Mouse (Mus musculus) heart, embryonic 14.5 days (tissue): Measurements from ENCODE around the gene Ctcf. TPM values are rescaled to one million over a fixed set of nuclear protein-coding genes. Genes with fewer than 3 reads are reported as not detected.

ENCODE experiments used
- ATAC-seq: fragments of 200-750 bp; cut with Nextera tagmentation; 2 replicates; pipeline ENCODE4 v1.8.0; 2017; ENCODE audit warnings: low read depth, moderate TSS enrichment; ENCODE audit not compliant: insufficient number of reproducible peaks, insufficient read depth, low FRiP score
- H3K27ac ChIP-seq, 2 experiments: fragments of 200-500 bp in 1 of 2; fragments of 300-500 bp in 1 of 2; sonication (generic) in 1 of 2; replicated peaks in 1 of 2; 2 replicates each; pipeline ENCODE4 v1.5.1; 2012 to 2014; ENCODE audit warnings: low read depth in 2 of 2, low read length in 2 of 2, control low read depth in 1 of 2, mild to moderate bottlenecking in 1 of 2, mixed read lengths in 1 of 2; ENCODE audit not compliant: control insufficient read depth in 1 of 2, insufficient read depth in 1 of 2
- H3K27me3 ChIP-seq: fragments of 300-500 bp; sonication (generic); 2 replicates; pipeline ENCODE4 v1.6.1; 2014; ENCODE audit warnings: mild to moderate bottlenecking, low read length, control low read depth; ENCODE audit not compliant: control insufficient read depth, insufficient read depth
- H3K36me3 ChIP-seq: fragments of 300-500 bp; sonication (generic); 2 replicates; pipeline ENCODE4 v1.6.1; 2014; ENCODE audit warnings: mild to moderate bottlenecking, control low read depth, low read length, mixed read lengths; ENCODE audit not compliant: control insufficient read depth, insufficient read depth
- H3K4me1 ChIP-seq, 2 experiments: fragments of 200-500 bp in 1 of 2; fragments of 300-500 bp in 1 of 2; sonication (generic) in 1 of 2; 2 replicates each; pipeline ENCODE4 v1.6.1; 2012 to 2014; ENCODE audit warnings: low read length in 2 of 2, control low read depth in 1 of 2, mixed read lengths in 1 of 2; ENCODE audit not compliant: control insufficient read depth in 2 of 2, insufficient read depth in 2 of 2
- H3K4me2 ChIP-seq: fragments of 300-500 bp; sonication (generic); 2 replicates; pipeline ENCODE4 v1.6.1; 2014; ENCODE audit warnings: mild to moderate bottlenecking, low read length
- H3K4me3 ChIP-seq, 2 experiments: fragments of 200-500 bp in 1 of 2; fragments of 300-500 bp in 1 of 2; sonication (generic) in 1 of 2; 2 replicates each; pipeline ENCODE4 v1.5.1; 2012 to 2014; ENCODE audit warnings: low read length in 2 of 2, mild to moderate bottlenecking in 2 of 2, control low read depth in 1 of 2, low read depth in 1 of 2, moderate library complexity in 1 of 2; ENCODE audit not compliant: control insufficient read depth in 1 of 2, insufficient read depth in 1 of 2
- H3K9ac ChIP-seq: fragments of 300-500 bp; sonication (generic); 2 replicates; pipeline ENCODE4 v1.6.1; 2014; ENCODE audit warnings: mild to moderate bottlenecking, low read length
- H3K9me3 ChIP-seq: fragments of 300-500 bp; sonication (generic); 2 replicates; pipeline ENCODE4 v1.6.1; 2016; ENCODE audit warnings: low read length, control low read depth; ENCODE audit not compliant: control insufficient read depth
- WGBS: fragments of 180-500 bp; shearing (Covaris S2); extraction: QIAGEN DNeasy Blood & Tissue Kit; methylation state at CpG from one replicate; pipeline ENCODE4 v1.1.7; 2014; 5-methylcytosine and 5-hydroxymethylcytosine counted together
- microRNA counts: library from miRNA; unstranded; fragments of <30 nt; microRNA quantifications from one replicate; lab custom pipeline; 2016
- microRNA-seq: library from miRNA; unstranded; fragments of <30 nt; microRNA quantifications from one replicate; pipeline ENCODE4, GENCODE M21; 2016
- polyA plus RNA-seq: library from polyadenylated mRNA; unstranded; fragments of >200 nt; fragmentation: Nextera tagmentation; extraction: Ambion mirVana; gene quantifications from 2 replicates; pipeline ENCODE4 v1.2.1, GENCODE M21; 2014

Ctcf gene
- polyA plus RNA-seq, 1 experiment from 2014 or later, result 62.5 TPM

DNA sequence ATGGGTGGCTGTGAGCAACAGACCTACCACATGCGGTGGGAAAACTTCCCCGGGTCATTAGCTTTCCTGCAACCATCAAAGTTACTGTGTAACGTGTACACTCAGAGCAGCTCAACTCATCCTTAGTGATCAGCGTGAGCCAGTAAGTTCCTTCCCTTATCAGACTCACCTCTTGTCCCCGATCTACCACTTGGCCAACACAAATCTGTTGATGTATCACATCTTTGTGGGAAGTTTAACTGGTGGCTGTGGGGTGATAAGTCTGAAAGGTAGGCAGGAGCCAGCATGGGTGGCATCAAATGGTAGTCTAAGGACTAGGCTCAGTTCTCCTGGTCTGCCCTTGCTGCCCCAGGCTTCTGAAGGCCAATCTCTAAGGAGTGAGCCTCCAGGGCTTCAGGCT is 95.8 kb downstream of the Ctcf start:
- Histone ChIP-seq H3K9ac (no peak overlapping the region), H3K27me3 (no peaks in the 10 kb centered on the region), H3K4me3 (no peak overlapping the region), H3K27ac (no peak overlapping the region), H3K4me1 (peaks cover 0 to 4% of the 10 kb centered on the region in 2 experiments; a peak in 1 of 4 replicates), H3K9me3 (no peaks in the 10 kb centered on the region), H3K36me3 (no peaks in the 10 kb centered on the region), H3K4me2 (no peak overlapping the region)
- ATAC-seq, result no peak
- WGBS, result 89% methylated on average over 5 of the region's 5 CpGs

MicroRNAs encoded within 50 kb of the gene (microRNA counts, 519-probe panel; counts per million panel counts)
- microRNA mmu-miR-1966 (lab: Ali Mortazavi, UCI), result 322 counts per million, percentile 70 among the panel's probes with 10 or more counts

Small RNAs within 50 kb of the gene (microRNA-seq; reads per million reads assigned to microRNA genes)
- gene Mir1966, result not detected

Other genes starting within 250 kb of the Ctcf start
- not detected in 2 replicates for gene Kctd19, start 223.1 kb upstream of the Ctcf start, polyA plus RNA-seq
- gene Lrrc36, start 223.0 kb upstream of the Ctcf start, polyA plus RNA-seq, result 0.12 and 0.38 TPM in 2 replicates
- 11.6 and 15.3 TPM in 2 replicates for gene Tppp3, start 165.0 kb upstream of the Ctcf start, polyA plus RNA-seq
- gene Zdhhc1, start 139.7 kb upstream of the Ctcf start, polyA plus RNA-seq, result 21.8 and 24.5 TPM in 2 replicates
- gene Hsd11b2, start 117.8 kb upstream of the Ctcf start, polyA plus RNA-seq, result 0.46 and 0.59 TPM in 2 replicates
- gene Atp6v0d1, start 70.5 kb upstream of the Ctcf start, polyA plus RNA-seq, result 59.1 and 64.5 TPM in 2 replicates
- 25.7 and 25.8 TPM in 2 replicates for gene Ripor1, start 31.3 kb upstream of the Ctcf start, polyA plus RNA-seq
- 0.54 TPM in 2 replicates for gene Agrp, start 825 bp downstream of the Ctcf start, polyA plus RNA-seq
- 0.36 and 0.41 TPM in 2 replicates for gene Carmil2, start 49.7 kb downstream of the Ctcf start, polyA plus RNA-seq
- 39.7 and 41.7 TPM in 2 replicates for gene Acd, start 64.5 kb downstream of the Ctcf start, polyA plus RNA-seq
- gene Pard6a, start 64.6 kb downstream of the Ctcf start, polyA plus RNA-seq, result 12.9 and 17.3 TPM in 2 replicates
- not detected in 2 replicates for gene 4933405L10Rik, start 71.1 kb downstream of the Ctcf start, polyA plus RNA-seq
- 9.3 and 10.1 TPM in 2 replicates for gene Enkd1, start 71.6 kb downstream of the Ctcf start, polyA plus RNA-seq
- gene Gfod2, start 122.1 kb downstream of the Ctcf start, polyA plus RNA-seq, result 6.8 and 8.9 TPM in 2 replicates
- gene Ranbp10, start 190.8 kb downstream of the Ctcf start, polyA plus RNA-seq, result 10.6 and 11.5 TPM in 2 replicates
- not detected in 2 replicates for gene Tsnaxip1, start 191.2 kb downstream of the Ctcf start, polyA plus RNA-seq
- gene Cenpt, start 216.7 kb downstream of the Ctcf start, polyA plus RNA-seq, result 34.7 and 37.2 TPM in 2 replicates
- gene Thap11, start 218.6 kb downstream of the Ctcf start, polyA plus RNA-seq, result 41.9 and 42.5 TPM in 2 replicates
- 190 and 205 TPM in 2 replicates for gene Nutf2, start 224.0 kb downstream of the Ctcf start, polyA plus RNA-seq
- 24.0 and 27.7 TPM in 2 replicates for gene Edc4, start 244.3 kb downstream of the Ctcf start, polyA plus RNA-seq